Mouse (Mus musculus) frontal cortex, adult 2 months (tissue): ENCODE results near the gene Neurl4. TPM values are rescaled to one million over a fixed set of nuclear protein-coding genes. Genes with fewer than 3 reads are reported as not detected.
"Not testable (repeated sequence)": the region's sequence is repeated elsewhere in the genome, so short reads cannot be mapped to it uniquely, and the experiment has no call there.

Experiments
- DNase-seq, 2 experiments: peaks; one replicate each; pipeline ENCODE4 v3.0.0; 2022; ENCODE audit warnings: low spot score in 1 of 2; ENCODE audit errors: extremely low spot score in 1 of 2
- polyA plus RNA-seq: library from polyadenylated mRNA; depleted of rRNA; stranded (reverse); fragments of >200 nt; gene quantifications from 2 replicates; pipeline ENCODE4 v1.2.3, GENCODE M21; 2012; rRNA removed

The Neurl4 gene
- 98.0 and 101 TPM in 2 replicates for polyA plus RNA-seq

DNA sequence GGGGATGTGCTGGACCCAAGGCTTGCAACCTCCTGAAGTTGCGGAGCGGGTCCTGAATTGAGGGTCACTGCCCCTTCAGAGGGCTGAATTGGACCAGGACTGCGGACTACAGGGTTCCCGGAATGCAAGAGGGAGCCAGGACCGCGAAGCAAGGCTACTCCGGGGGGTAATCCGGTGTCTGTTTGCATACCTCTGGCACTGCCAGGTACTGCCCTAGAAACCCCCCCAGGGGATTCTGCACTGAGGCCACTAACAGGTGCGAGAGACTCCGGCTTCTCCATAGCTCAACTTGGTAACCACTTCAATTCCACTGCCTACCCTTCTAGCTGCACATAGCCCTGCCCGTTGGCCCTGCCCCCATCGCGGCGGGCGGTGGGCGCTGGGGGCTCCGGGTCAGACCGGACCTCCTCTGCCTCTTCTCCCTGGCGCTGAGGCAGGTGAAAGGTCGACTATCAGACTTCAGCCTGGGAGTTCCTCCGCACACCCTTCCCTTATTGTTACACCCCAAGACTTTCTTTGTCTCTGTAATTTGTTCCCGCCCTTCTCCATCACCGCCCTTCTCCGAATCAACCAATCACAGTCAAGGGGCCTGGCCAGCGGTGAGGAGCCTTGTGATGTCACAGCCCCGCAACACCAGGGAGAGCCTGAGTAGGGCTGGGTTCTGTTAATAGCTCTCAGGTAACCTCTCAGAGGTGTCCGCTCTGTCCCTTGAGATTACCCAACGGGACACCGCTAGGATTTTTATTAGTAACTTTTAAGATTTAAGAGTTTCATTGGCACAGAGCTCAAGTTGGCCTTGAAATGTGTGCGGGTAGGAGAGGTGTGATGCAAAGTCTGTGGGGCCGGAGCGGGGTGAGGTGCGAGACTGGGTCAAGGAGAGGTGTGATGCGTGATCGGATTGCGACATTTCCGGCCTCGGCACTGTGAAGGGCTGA is at the start of gene Neurl4, which contains the start of gene 2810408A11Rik:
Neurl4 (plus strand) TSS at position 602 of the 935 bp plus-strand sequence.
2810408A11Rik (minus strand) TSS at position 517 of the 935 bp plus-strand sequence.
- peak; percentile 86 to 93 for DNase-seq

DNA sequence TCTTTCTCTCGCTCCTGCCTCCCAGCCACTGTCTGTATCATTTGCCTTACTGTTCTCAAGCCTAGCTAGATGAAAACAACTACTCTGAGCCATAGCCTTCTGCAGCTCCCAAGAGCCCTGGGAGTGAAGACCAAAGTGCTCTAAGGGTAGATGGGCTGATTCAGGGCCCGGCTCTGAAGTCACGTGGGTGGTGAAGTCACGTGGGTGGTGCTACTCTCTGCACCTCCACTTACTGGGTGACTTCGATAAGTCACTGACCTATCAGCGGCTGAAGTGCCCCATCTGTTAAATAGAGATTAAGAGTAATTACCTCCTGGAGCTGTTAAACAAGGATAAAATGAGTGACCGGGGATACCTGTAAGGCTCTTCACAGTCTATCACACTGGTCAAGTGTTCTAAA is 46.9 kb upstream of the Neurl4 start:
- no peak for DNase-seq

DNA sequence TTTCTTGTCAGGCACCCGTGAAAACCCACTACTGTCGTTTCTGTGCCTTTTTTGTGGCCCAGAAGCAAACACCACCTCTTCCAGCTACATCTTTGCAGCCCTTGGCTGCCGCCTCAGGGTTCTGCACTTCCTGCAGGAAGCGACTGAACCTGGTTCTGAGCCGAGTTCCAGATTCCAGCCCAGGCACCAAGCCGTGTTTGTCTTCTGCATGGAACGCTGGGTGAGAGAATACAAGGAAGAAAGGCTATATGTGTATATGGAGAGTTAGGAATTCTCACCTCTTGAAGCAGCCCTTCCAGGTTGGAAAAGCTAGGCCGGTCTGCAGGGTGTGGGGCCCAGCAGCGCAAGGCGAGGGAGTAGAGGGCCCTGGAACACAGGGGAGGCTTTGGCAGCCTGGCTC is 46.2 kb upstream of the Neurl4 start:
- no peak for DNase-seq

GRCm38 (mm10) chr11:69855347-69855746 is 45.5 kb upstream of the Neurl4 start:
- DNase-seq: no peak

- no peak for DNase-seq
These were observed 42.5 kb upstream of the Neurl4 start, which contains the start of gene Tnk1 for GRCm38 (mm10) chr11:69858113-69858998. Gene Tnk1, minus strand, starts transcription at chr11:69858730.

DNA sequence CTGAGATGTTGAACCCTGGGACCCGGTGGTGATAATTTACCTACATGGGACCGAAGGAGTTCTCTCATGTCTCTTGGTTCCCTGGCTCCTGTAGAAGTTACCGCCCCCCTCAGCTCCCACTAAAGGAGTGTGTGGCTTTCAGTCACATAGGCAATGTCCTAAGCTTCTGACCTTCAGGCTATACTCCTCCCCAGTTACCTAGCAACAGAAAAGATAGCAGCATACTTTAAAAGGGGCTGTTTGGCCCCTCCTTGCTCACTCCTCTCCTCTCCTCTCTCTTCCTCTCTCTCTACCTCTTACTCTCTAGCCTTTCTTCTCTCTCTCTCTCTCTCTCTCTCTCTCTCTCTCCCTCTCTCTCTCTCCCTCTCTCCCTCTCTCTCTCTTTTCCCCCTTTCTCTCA is 37.1 kb upstream of the Neurl4 start:
- DNase-seq: not testable (repeated sequence)

DNA sequence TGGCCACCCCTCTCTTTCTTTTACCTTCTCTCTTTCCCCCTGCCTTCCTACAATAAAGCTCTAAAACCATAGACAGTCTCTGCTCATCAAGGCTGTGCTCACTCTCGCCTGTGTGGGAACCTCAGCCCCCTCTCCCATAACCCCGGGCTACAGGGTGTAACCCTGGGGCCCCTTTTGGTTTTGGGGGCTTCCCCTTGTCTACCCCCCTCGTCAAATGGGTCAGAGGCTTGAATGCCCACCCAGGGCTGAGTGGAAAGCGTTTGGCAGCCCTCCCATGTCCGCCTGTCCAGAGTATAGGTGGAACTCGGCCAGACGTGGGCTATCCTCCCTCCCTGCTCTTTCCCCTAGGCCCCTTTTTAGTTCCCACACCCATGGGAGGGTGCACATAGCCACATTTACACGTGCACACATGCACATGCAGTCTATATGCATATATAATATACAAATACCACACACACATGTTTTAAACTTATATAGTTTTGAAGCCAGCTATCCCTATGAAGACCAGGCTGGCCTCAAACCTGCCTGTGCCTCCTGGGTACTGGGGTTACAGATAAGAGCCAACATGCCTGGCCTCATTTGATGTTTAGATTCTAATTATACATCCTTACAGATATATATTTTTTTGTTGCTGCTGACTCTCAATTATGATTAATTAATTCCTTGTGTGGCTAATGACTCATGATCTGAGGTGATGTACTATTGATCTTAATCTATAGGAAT is 36.6 kb upstream of the Neurl4 start:
- no peak for DNase-seq

- no peak for DNase-seq
These were observed 35.3 kb upstream of the Neurl4 start for GRCm38 (mm10) chr11:69865561-69865960.

DNA sequence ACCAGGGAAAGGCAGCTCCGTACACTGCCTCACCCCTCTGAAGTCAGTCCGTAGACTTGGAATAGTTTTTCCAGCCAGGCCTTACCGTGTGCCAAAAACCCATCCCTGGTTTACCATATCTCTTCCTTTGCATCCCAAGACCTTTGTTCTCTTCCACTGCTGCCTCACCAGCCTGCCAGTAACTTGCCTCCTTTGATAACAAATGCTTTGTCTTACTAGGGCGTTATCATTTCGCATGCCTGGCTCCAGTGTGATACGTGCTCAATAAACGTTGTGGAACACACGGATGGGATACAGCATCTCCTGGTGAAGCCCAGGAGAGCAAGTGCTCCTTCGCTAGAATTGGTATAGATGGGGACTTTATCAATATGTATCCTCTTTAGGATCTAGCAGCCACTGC is 33.5 kb upstream of the Neurl4 start:
- DNase-seq: no peak

GRCm38 (mm10) chr11:69870289-69871069 is 30.4 kb upstream of the Neurl4 start:
- DNase-seq: no peak

DNA sequence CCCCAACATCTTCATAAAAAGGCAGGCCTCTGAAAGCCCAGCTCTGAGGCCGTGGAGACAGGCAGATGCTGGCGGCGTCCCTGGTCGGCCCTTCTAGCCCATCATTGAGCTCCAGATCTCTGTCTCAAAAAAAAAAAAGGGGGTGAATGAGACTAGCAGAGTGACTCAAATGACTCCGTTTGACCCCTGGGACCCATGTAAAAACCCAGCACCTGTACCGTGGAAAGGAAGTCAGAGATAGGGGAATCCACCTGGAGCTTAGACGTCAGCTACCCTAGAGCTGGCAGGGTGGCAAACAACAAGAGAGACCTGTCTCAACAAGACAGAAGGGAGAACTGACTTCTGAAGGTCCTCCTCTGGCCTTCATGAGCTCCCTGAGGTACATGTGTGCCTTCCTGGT is 29.1 kb upstream of the Neurl4 start:
- no peak for DNase-seq

GRCm38 (mm10) chr11:69872451-69872850 is 28.4 kb upstream of the Neurl4 start:
- DNase-seq: no peak

DNA sequence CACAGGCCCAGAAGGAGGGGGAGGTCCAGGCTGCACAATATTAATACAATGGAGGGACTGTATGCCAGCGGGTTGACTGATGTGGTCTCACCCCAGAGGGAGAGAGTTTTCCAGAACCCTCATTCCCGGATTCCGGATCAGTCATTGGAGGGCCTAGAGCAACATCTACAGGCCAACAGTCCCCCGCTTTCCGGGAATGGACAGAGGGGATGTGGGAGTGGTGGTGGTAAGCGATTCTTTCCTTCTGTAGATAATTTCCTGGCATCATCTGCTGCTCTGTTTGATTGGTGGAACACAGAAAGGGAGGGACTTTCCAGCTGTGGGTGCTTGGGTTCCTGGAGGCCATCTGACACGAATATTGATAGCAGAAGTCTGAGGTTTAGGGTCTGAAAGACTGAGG is 24.7 kb upstream of the Neurl4 start:
- DNase-seq: no peak

- DNase-seq: peak in 1 of 2 experiments; percentile 85
These were observed 24.0 kb upstream of the Neurl4 start for GRCm38 (mm10) chr11:69876867-69877266.

DNA sequence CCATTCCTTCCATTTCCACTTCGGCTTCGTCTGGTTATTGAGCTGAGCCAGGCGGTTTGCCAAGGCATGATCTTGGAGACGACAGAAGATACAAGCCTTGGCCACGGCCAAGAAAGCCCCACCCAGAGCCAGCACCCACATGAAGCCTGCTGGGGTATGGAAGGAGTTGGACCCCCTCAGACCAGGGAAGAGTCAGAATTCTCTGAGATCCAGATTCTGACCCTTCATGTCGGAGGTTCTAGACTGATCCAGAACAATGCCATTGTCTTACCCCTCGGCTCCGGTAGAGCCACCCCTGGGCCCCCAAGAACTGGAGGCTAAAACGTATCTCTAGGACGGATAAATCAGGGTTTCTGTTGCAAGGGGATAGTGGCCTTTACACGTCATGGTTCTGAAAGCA is 23.0 kb upstream of the Neurl4 start, which contains the start of gene Tmem95:
Tmem95 (minus strand) TSS at position 141 of the 400 bp plus-strand sequence.
- no peak for DNase-seq

DNA sequence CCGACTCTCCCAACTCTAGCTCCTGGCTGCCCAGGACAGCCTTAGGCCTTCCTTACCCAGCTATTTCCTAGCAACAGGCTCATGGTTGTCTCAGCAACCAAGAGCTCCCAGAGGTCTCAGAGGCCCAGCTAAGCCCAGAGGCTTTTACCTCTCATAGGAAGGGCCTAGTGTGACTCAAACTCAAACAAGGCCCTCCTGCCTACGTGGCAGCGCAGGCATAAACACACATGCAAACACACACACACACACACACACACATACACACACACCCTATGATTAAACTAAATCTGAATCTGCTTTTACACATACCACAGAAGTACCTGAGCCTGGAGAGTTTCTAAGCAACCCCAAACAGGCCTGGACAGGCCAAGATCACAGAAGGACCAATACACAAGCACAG is 22.5 kb upstream of the Neurl4 start:
- no peak for DNase-seq

GRCm38 (mm10) chr11:69878952-69879351 is 21.9 kb upstream of the Neurl4 start:
- no peak for DNase-seq

GRCm38 (mm10) chr11:69879711-69880110 is 21.2 kb upstream of the Neurl4 start:
- DNase-seq: no peak

DNA sequence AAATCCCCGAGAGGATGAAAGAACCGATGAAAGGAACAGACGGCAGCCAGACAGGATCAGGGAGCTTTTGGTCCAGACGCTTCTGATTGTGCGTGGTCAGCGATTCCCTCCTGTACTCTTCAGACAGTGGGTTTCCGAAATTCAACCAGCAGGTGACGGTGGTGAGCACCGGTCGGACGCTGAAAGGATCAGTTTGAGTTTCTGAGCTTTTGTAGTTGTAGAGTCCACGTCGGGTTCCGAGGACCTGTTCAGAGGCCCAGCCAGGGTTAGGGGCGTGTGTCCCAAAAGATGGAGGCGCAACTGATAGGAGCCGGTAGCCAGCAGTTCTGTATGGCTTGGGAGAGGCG is 20.4 kb upstream of the Neurl4 start:
- DNase-seq: peak in 1 of 2 experiments; percentile 47
